Mouse (Mus musculus): ENCODE measurements around the gene Gm11492. TPM values are rescaled to one million over a fixed set of nuclear protein-coding genes. Genes with fewer than 3 reads are reported as not detected.
A peak's percentile ranks its signal among the peaks of the same experiment; 100 is the strongest.

Gene Gm11492
- polyA plus RNA-seq, 1 experiment, result 0.15 TPM

GRCm38 (mm10) chr11:87578963-87579601, 12.6 kb downstream of the Gm11492 start:
- DNase-seq (ENCODE audit: low read depth), result no peak

- no peak for DNase-seq (ENCODE audit: low read depth)
Measured at GRCm38 (mm10) chr11:87579713-87580112, 13.3 kb downstream of the Gm11492 start.

GRCm38 (mm10) chr11:87580543-87581085, 14.2 kb downstream of the Gm11492 start:
- no peak for DNase-seq (ENCODE audit: low read depth)

- no peak for DNase-seq (ENCODE audit: low read depth)
Measured at GRCm38 (mm10) chr11:87581161-87581865, 14.9 kb downstream of the Gm11492 start.

GRCm38 (mm10) chr11:87581933-87582710, 15.7 kb downstream of the Gm11492 start:
- no peak for DNase-seq (ENCODE audit: low read depth)

GRCm38 (mm10) chr11:87583291-87584034, 17.0 kb downstream of the Gm11492 start:
- no peak for DNase-seq (ENCODE audit: low read depth)

GRCm38 (mm10) chr11:87584711-87585505, 18.5 kb downstream of the Gm11492 start:
- no peak for DNase-seq (ENCODE audit: low read depth)

GRCm38 (mm10) chr11:87587211-87587874, 20.9 kb downstream of the Gm11492 start:
- no peak for DNase-seq (ENCODE audit: low read depth)

GRCm38 (mm10) chr11:87589605-87590004, 23.2 kb downstream of the Gm11492 start:
- no peak for DNase-seq (ENCODE audit: low read depth)

GRCm38 (mm10) chr11:87590841-87591525, 24.5 kb downstream of the Gm11492 start:
- DNase-seq (ENCODE audit: low read depth), result no peak

GRCm38 (mm10) chr11:87591526-87592353, 25.3 kb downstream of the Gm11492 start, which contains the start of gene Mtmr4:
Gene Mtmr4, plus strand, starts transcription at chr11:87592162.
- peak; percentile 97 for DNase-seq (ENCODE audit: low read depth)

- no peak for DNase-seq (ENCODE audit: low read depth)
Measured at GRCm38 (mm10) chr11:87592354-87592695, 25.9 kb downstream of the Gm11492 start.

GRCm38 (mm10) chr11:87592713-87593598, 26.5 kb downstream of the Gm11492 start:
- no peak for DNase-seq (ENCODE audit: low read depth)

GRCm38 (mm10) chr11:87595327-87595841, 28.9 kb downstream of the Gm11492 start:
- no peak for DNase-seq (ENCODE audit: low read depth)

- DNase-seq (ENCODE audit: low read depth), result no peak
Measured at GRCm38 (mm10) chr11:87595976-87596375, 29.5 kb downstream of the Gm11492 start.

- no peak for DNase-seq (ENCODE audit: low read depth)
Measured at GRCm38 (mm10) chr11:87596492-87596891, 30.0 kb downstream of the Gm11492 start.

GRCm38 (mm10) chr11:87597061-87597460, 30.6 kb downstream of the Gm11492 start:
- no peak for DNase-seq (ENCODE audit: low read depth)

All from gonadal fat pad, adult 2 months (tissue).